Mouse (Mus musculus): Measurements from ENCODE around the gene Gm20388.
A peak's percentile ranks its signal among the peaks of the same experiment; 100 is the strongest.

The Gm20388 gene

DNA sequence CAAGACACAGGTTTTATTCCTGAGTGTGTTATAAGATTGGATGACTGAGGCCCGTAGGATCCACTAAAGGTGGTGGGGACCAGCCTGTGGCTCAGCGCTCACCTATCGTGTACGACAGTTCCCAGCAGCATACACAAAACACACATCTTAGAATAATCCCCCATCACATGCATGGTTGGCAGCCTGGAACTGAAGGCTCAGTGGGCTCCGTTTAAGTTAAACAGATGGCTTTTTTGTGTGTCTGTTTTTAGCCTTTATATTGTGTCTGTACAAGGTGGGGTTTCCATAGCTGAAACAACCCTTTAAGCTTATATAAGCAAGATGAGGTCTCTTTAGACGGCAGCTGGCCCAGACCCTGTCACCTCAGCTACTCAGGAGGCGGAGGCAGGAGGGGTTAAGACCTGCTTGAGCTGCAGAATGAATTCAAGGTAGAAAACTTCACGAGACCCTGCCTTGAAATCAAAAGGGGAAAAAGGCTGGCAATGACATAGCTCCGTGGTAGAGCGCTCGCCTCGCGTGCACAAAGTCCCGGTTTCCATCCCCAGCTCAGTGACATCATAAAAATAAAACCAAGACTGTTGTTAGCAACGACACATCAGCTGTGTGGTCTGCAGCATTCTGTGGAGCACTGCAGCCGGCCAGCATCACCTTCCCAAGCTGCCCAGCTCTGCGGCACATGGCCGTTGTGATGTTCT, 835.5 kb downstream of the Gm20388 start:
- DNase-seq (ENCODE audit: low spot score) = no peak

DNA sequence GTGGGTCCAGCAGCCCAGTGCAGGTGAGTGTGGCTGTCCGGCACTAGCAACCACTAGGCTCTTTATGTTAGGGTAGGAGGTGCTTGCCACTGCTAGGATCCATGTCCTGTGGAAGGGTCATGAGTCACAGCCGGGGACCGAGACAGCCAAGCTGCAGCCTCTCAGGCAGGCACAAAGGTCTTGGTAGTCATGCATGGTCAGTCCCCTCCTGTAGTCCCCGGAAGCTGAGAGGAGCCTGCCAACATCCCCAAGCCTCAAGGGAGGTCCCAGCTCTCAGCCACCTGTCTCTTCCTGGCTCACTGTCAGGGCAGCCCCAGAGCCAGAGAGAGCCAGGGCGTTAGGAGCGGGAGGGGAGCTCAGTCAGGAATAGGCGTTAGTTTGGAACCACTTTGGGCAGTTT, 836.6 kb downstream of the Gm20388 start:
- no peak for DNase-seq (ENCODE audit: low spot score)

DNA sequence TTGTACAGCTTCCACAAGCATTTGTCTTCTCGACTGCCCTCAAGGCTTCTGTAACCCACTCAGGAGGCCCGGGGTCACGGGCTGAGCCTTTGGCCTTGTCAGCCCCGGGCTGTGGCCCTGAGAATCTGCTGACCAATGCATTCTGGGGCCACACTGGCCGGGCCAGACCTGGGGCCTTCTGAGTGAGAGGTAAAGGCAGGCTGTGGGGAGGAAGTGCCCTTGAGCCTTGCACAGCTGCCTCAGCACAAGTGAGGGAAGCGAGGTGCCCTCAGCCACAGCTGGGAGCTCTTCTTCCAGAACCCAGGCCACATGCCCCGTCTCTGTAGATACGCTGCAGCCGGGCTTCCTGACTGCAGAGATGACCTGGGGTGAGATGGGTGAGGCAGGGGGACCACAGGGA, 840.0 kb downstream of the Gm20388 start:
- DNase-seq (ENCODE audit: low spot score) = no peak

DNA sequence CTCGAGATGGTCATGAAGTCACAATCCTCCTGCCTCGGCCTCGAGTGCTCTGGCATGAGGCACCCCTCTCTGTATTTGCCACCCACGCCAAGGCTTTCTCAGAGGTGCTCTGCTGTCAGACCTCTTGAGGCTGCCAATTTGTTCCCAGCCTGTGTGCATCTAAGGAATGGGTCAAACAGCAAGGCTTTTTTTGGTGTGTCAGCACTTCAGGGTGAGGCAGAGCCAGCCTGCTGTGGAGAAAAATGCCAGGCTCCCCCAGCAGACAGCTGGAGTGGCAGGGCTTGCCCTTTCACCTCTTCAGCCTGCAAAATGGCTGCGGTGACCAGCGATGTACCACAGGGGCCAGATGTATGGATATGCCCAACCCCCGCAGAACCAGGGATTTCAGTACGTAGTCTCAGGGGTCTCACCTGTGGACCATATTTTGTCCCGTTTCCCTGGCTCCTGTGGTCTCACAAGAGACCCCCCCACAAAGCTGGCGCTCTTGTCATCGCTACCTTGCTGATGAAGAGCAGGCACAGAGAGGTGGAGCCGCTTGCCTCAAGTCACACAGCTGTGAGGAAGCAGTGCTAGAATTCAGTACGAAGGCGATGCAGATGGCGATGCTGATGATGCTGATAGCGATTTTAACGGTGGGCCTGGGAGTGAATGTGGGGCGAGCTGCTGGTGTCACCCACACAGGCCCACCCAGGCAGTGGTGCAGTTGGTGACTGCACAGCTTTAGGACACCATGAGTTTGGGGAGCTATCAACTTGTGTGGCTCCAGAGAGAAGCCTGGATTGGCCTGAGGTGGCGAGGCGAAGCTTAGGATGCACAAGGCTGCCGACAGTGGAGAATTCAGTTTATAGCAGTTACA, 840.8 kb downstream of the Gm20388 start:
- peak; percentile 4 for DNase-seq (ENCODE audit: low spot score)

DNA sequence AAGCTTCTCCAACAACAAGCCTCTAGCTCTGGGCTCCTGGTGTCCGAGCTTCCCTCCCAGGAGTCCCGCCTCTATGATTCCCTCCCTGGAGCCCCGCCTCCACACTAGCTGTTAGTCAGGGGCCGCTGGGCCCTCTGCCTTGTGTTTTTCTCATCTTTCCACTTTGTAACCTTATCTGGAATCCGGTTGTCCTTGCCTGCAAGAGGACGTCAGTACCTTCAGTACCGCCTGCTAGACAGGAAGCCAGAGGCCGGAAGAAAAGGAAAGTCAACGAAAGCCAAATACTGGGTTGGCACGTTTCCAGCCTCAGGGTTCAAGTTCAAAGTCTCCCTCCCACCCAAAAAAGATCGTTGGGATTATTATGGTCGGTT, 841.4 kb downstream of the Gm20388 start:
- no peak for DNase-seq (ENCODE audit: low spot score)

DNA sequence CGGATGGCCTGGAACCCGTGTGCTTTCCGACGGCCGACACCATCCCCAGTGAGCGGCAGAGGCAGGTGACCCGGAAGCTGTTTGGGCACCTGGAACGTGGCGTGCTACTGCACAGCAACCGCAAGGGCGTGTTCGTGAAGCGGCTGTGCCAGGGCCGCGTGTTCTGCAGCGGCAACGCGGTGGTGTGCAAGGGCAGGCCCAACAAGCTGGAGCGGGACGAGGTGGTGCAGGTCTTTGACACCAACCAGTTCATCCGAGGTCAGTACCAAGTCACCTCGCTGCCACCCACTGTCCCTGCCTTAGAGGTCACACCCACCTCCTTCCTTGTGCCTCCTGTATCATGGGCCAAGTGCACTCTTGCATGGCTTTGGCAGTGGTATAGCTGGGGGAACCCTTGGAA, 842.8 kb downstream of the Gm20388 start:
- DNase-seq (ENCODE audit: low spot score) = no peak

DNA sequence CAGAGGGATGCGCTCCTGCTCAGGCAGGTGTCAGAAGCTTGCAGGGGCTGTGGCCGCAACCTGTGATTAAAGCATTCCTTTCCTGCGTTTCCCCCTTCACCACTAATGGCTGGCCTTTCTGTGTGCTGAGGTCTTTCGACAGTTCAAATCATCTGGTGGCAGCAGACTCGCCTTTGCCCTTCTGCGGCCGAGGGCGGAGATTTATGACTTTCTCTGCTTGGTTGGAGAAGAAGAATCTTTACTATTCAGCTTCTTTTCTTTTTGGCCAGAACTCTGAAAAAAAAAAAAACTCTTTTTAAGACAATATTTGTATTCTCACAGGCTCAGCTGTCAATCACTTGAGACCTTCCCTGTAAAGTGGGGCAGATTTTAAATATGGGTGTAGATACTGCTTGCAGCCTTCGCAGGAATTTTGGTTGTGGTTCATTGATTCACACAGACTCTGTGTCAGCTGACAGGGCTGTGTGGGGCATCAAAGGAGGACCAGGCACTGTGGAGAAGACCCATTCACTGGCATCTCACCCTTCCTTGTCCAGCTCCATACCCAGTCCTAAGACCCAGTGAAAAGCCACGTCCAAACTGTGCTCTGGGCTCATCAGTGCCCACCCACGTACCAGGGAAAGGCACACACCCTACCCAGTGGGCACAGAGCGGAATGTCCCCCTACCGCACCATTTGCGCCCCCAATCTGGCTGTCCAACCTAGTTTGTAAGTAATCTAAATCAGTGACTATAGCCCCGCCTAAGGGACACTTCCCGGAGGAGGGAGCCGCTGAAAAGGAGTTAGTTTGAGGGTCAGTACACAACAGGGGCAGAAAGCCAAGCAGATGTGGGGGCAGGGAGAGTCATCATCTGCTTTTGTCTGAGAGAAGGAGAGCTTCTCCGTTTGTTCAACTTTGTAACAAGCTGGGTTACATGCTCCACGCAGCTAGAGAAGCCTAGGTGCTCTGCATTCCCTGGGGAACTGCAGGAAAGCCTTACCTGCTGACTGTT, 845.0 kb downstream of the Gm20388 start:
- DNase-seq (ENCODE audit: low spot score) = no peak

DNA sequence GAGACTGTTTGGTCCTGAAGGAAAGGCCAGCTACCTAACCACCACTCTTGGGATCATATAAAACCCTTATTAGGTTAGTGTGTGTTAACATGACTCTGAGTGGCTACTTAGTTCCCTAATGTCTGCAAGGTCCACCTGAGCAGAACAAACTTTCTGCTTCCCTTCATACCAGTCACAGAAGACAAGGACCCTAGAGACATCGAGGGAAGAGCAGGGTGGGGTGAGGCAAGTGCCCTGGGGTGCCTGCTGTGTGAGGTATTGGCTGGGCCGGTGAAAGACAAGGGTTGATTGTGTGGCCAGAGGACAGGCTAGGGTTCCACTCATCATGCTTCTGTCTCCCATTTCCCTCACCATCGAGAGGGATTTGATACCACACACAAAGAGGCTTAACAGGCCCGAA, 847.4 kb downstream of the Gm20388 start:
- no peak for DNase-seq (ENCODE audit: low spot score)

DNA sequence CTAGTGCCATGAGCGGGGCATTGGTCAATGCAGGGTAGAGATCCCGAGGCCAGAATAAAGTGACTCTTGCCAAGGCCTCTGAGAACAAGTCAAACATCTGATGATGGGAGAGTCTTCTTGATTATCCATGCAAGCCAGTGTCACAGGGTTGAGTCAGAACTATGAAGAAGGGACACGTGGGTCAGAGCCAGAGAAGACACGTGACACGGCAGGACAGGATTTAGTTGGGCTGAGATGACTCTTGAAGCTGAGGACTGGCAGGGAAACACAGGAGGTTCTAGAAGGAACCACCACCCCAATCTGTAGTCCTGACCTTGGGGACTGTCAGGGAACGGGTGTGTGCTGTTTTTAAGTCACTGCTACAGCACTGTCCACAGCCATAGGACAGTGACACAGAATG, 849.2 kb downstream of the Gm20388 start:
- no peak for DNase-seq (ENCODE audit: low spot score)

DNA sequence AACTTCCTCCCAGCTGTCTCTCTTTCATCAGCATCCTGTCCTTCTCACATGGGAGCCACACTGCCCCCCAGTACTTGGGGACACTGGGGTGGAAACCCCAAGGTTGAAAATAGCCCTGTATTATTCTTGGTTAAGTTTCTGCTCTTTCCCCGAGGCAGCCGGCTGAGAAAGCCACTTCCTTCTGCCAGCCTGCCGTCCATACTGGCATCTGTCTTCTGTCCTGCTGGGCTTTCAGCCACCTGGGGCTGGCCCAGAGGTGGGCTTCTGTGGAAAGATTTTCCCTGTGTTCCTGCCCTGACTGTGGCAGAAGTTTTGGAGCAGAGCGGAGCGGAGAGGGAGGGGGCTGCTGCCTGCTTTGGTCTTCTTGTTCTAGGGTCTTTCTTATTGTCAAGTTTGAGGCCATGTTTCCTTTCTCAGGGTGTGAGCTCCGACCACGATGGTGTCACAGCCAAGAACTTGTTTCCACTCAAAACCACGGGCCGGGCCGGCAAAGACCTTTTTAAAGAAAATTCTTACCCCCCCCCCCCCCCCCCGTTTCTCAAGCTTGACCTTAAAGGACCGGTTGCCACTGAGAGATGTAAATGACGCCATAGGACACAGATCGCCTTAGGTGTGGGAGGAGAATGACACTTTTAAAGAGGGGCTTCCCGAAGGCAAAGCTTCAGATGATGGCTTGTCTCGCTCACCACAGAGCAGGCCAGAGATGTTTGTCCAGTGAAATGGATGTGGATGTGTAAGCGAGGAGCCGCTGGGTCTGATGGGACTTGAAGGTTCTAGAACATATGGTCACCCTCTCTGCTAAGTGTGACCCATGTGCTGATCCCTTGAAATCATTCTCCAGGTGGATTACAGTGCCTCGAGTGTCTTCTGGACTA, 849.9 kb downstream of the Gm20388 start:
- DNase-seq (ENCODE audit: low spot score) = no peak

DNA sequence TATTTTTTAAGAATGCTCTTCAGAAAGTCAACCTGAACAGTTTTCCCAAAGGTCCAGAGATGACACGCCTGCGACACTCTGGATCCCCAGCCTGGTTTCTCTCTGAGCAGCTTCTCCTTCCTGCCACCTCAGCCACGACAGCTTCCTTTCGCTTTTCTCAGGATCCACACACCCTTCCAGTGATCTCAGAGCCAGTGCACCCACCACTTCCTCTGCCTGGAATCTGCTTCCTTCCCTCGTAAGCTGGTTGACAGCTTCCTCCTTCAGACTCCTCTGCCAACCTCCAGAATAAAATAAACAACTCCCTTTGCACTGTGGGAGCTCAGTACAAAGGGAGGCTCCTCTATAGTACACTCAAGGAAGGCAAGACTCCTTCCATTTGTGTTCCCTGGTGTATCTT, 852.6 kb downstream of the Gm20388 start:
- no peak for DNase-seq (ENCODE audit: low spot score)

DNA sequence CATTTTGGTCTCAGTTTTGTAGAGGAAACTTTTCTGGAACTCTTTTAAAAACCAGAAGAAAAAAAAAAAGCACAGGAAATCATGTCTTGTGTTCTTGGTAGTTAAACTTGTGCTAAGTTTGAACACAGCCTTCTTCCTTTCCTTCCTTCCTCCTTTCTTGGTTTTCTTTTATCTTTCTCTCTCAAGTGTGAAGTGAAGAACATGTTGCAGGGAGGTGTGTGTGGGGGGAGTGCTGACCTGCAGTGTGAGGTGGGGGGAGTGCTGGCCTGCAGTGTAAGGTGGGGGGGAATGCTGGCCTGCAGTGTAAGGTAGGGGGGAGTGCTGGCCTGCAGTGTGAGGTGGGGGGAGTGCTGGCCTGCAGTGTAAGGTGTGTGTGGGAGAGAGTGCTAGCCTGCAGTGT, 854.0 kb downstream of the Gm20388 start:
- DNase-seq (ENCODE audit: low spot score) = no peak

DNA sequence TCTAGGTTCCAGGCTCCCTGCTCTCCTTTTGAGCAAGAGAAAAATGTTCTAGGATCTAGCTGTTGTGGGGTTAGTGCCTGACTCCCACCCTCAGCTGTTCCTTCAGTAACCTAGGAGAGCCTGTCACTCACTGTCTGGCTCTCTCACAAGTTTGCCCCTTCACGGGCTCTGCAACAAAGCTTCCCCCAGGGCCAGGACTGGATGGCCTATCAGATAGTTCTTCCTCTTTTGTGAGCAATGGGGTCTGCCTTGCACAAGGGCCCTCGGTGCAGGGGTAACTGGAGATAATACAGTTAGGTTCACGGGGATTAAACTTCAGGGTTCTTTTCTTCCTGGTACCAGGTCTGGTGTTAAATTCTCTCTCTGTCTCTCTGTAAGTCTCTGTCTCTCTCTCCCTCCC, 856.0 kb downstream of the Gm20388 start:
- no peak for DNase-seq (ENCODE audit: low spot score)

DNA sequence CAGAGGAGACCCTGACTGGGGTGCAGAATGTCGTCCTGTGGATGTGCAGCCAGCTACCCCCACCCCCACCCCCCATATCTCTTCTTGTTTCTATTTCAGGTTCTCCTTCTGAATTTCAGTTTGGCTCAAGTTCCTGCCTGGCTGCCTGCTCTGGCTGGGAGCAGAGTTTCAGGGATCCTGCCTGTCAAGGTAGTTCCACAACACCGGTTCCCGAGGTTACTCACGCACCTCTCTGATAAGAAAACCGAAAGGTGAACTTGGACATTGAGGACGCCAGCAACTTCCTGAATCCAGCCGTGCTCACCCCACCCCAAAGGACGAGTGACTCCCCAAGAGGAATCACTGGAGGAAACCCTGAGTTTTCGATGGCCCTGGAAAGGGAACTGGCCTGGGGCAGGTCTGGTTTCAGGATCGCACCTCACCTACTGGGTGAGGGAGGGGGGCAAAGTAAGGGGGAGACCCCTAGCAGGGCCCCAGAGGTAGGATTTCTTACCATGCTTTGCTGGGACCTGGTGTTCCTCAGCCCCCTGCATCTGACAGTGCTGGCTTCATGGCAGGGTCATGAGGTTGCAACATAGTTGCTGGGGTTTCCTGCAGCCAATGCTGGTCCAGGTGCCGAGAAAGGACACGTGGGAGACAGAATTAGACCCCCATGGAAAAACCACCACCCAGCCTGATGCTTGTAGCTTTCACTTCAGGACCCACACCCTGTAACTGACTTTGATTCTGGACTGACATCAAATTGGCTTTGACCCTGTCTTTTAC, 858.0 kb downstream of the Gm20388 start:
- DNase-seq (ENCODE audit: low spot score) = no peak

DNA sequence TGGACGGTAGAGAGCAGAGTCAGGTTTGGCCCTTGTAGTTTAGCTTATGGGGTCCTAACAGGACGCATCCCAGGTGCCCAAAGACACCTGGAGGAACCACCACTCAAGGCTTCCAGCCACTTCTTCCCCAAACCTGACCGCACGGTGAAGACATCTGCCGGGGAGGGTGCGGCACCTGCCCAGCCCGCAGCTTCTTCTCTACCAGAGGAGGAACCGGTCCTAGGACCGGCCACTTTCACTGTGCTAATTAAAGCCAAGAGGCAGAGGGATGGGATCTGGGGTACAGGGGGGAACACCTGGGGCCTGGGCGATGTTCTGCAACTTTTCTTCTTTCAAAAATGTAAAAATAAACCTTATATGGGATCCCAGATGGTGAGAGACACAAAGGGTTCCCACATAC, 866.5 kb downstream of the Gm20388 start:
- no peak for DNase-seq (ENCODE audit: low spot score)

DNA sequence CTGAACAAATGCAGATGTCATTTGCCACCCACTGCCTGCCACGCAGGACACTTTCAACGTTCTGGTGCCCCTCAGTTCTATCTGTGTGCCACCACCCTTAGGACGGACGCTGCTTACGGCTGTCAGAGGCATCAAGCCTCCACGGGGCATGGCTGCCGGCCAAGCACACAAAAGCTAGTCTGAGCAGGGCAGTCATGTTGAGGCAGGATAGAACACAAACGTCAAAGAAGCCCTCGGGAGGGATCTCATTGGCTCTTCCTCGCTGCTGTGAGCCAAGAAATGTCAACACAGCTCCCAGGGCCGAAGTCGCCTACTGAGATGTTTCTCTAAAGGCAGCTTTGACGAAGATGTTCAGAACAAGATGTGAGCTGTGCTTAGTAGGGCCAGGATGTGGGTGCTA, 867.1 kb downstream of the Gm20388 start:
- DNase-seq (ENCODE audit: low spot score) = no peak

DNA sequence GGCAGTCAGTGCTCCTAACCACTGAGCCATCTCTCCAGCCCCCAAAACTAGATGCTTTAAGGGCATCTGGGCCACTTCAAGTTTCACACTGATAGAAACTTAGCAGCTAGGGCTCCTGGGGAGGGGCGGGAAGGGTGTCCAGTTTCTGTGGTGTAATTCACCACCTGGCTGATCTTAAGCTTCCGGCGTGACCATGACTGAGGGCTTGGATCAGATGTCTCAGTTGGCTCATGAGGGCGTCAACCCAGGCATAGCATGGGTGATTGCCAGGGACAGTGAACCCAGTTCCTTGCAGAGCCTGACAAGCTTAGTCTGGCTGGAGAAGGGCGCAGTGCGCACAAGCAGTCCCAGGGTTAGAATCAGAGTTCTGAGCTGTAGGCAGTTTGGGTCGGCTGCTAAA, 868.5 kb downstream of the Gm20388 start:
- no peak for DNase-seq (ENCODE audit: low spot score)

DNA sequence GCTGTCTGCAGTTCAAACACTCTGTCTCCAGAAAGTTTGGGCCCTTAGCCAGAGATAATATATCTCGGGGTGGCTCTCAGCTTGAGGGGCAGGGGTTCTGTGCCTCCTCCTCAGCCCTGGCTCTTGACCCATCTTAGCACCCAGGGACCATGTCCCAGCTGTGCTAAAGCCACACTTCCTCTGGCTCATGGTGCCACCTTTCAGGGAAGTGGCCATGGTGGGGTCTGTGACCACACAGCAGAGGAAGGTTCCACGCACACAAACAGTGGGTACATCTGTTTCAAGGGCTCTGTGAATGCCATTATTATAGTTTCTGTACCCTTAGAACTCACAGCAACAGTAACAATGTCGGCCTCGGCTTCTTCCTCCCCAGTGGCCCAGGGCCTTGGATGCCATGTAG, 873.1 kb downstream of the Gm20388 start:
- DNase-seq (ENCODE audit: low spot score) = no peak

DNA sequence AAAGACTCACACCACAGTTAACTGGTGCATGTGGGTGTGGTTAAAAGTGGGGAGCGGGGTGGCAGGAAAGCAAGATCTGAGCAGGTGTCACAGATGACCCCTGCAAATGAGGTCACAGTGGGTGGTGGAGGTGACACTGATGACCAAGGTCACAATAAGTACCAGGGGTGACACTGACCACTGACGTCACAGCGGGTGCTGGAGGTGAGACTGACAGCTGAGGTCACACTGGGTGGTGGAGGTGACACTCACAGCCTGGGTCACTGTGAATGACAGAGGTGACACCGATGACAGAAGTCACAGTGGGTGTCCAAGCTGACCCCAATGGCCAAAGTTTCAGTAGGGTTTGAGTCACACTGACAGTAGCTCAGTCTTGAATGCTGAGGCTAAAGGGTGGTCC, 876.1 kb downstream of the Gm20388 start:
- DNase-seq (ENCODE audit: low spot score) = no peak

DNA sequence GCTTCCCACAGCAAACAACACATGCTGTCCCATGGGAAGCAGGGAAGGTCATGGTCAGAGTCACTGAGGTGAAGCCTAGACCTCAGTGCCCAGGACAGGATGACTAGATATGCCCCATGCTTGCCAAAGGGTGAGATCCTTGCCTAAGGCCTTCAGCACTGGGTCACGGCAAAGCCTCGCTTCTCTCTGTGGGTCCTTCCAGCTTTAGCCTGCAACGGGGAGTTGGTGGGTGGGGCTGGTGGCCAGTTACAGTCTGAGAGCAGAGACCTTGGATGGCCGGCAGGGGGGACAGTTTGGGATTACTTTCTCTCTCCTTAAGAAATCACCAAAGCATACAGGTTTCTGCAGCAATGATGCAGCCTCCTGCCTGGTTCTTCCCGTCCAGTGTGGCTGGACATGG, 877.0 kb downstream of the Gm20388 start:
- DNase-seq (ENCODE audit: low spot score) = no peak

DNA sequence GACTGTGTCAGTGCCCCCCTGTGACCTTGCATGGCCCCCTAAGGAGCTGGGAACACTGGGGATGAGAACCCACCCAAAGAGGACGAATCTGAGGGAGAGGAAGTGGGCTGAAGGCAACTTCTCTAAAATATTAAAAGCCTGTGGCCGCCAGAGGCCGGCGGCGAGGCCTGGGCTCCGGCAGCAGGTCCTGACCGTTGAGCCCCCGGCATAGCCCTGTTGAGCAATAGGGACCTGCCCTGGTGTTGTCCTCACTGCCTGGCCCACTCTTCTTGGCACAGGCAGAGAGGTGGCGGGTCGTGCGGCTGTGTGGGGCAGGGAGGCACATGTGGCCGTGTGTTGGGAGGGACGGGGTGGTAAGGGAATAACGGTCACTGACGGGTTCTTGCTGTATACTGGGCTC, 882.1 kb downstream of the Gm20388 start:
- no peak for DNase-seq (ENCODE audit: low spot score)

Measured in adipocyte (in vitro differentiated cells).